Mouse (Mus musculus) embryonic fibroblast, embryonic 13.5 days (primary cell): Measurements from ENCODE around the gene Phf5a.

ENCODE experiments used
- CTCF ChIP-seq: IDR thresholded peaks from 2 replicates; pipeline ENCODE4 v1.5.1; 2011; ENCODE audit warnings: mild to moderate bottlenecking, control low read depth, low read length, moderate library complexity, borderline replicate concordance; ENCODE audit not compliant: insufficient read depth
- POLR2A ChIP-seq: IDR thresholded peaks from 2 replicates; pipeline ENCODE4 v1.6.1; 2011; ENCODE audit warnings: low read depth, mild to moderate bottlenecking, control low read depth, low read length, moderate library complexity

- TF ChIP-seq CTCF (no peak), POLR2A (no peak)
Observed at GRCm38 (mm10) chr15:81824832-81825231, 46.9 kb downstream of the Phf5a start.
